Mouse (Mus musculus) forebrain, embryonic 13.5 days (tissue): ENCODE measurements around the gene Samsn1. TPM values are rescaled to one million over a fixed set of nuclear protein-coding genes. Genes with fewer than 3 reads are reported as not detected.

ENCODE experiments used
- ATAC-seq: fragments of 200-750 bp; cut with Nextera tagmentation; 2 replicates; pipeline ENCODE4 v1.8.0; 2017
- H3K27ac ChIP-seq: fragments of 300-500 bp; sonication (generic); 2 replicates; pipeline ENCODE4 v1.5.1; 2015; ENCODE audit warnings: inconsistent platforms, mild to moderate bottlenecking, moderate library complexity
- H3K27me3 ChIP-seq: fragments of 300-500 bp; sonication (generic); 2 replicates; pipeline ENCODE4 v1.6.1; 2015; ENCODE audit warnings: mild to moderate bottlenecking, inconsistent platforms
- H3K36me3 ChIP-seq: fragments of 300-500 bp; sonication (generic); 2 replicates; pipeline ENCODE4 v1.6.1; 2015; ENCODE audit warnings: mild to moderate bottlenecking, inconsistent platforms; ENCODE audit not compliant: poor library complexity, severe bottlenecking
- H3K4me1 ChIP-seq: fragments of 300-500 bp; sonication (generic); 2 replicates; pipeline ENCODE4 v1.6.1; 2015; ENCODE audit warnings: inconsistent platforms
- H3K4me2 ChIP-seq: fragments of 300-500 bp; sonication (generic); 2 replicates; pipeline ENCODE4 v1.6.1; 2015; ENCODE audit warnings: inconsistent platforms, mild to moderate bottlenecking, moderate library complexity
- H3K4me3 ChIP-seq: fragments of 300-500 bp; sonication (generic); 2 replicates; pipeline ENCODE4 v1.5.1; 2015; ENCODE audit warnings: mild to moderate bottlenecking, inconsistent platforms
- H3K9ac ChIP-seq: fragments of 300-500 bp; sonication (generic); 2 replicates; pipeline ENCODE4 v1.6.1; 2015; ENCODE audit warnings: mild to moderate bottlenecking, inconsistent platforms
- H3K9me3 ChIP-seq: fragments of 300-500 bp; sonication (generic); replicated peaks from 2 replicates; pipeline ENCODE4 v1.6.1; 2016; ENCODE audit warnings: inconsistent platforms
- WGBS: fragments of 180-500 bp; shearing (Covaris S2); methylation state at CpG from one replicate; pipeline ENCODE4 v1.1.7; 2015; 5-methylcytosine and 5-hydroxymethylcytosine counted together
- polyA plus RNA-seq: library from polyadenylated mRNA; unstranded; fragments of >200 nt; fragmentation: Nextera tagmentation; extraction: Ambion mirVana; gene quantifications from 2 replicates; pipeline ENCODE4 v1.2.1, GENCODE M21; 2015

Samsn1 gene
- polyA plus RNA-seq, 1 experiment from 2014 or later = 1.3 TPM

- 0 out of 2 replicates have a peak, but pooled peaks have one; percentile 16 for ATAC-seq
- Histone ChIP-seq H3K27me3 (no peaks in the 10 kb centered on the region), H3K4me1 (peaks cover 4% of the 10 kb centered on the region; the same call in 1 of the 2 replicates), H3K36me3 (no peaks in the 10 kb centered on the region), H3K9me3 (no peaks in the 10 kb centered on the region), H3K9ac (no peak overlapping the region), H3K4me3 (no peak overlapping the region), H3K27ac (no peak overlapping the region), H3K4me2 (no peak overlapping the region)
- WGBS = 85% methylated on average over 9 of the region's 9 CpGs
Measured at GRCm38 (mm10) chr16:76000127-76000526, 22.0 kb downstream of the Samsn1 start.

- no peaks in the 10 kb centered on the region for H3K9me3 ChIP-seq
- WGBS = 82% methylated on average over 1 of the region's 1 CpGs
- ATAC-seq = no peak
- no peaks in the 10 kb centered on the region for H3K36me3 ChIP-seq
- no peaks in the 10 kb centered on the region for H3K27me3 ChIP-seq
- no peaks in the 10 kb centered on the region for H3K4me1 ChIP-seq
- no peak overlapping the region for H3K9ac ChIP-seq
- H3K4me3 ChIP-seq = no peak overlapping the region
- H3K27ac ChIP-seq = no peak overlapping the region
- no peak overlapping the region for H3K4me2 ChIP-seq
Measured at GRCm38 (mm10) chr16:75990173-75990572, 31.9 kb downstream of the Samsn1 start.

GRCm38 (mm10) chr16:75983831-75984230, 38.2 kb downstream of the Samsn1 start:
- Histone ChIP-seq H3K4me2 (no peak overlapping the region), H3K27me3 (no peaks in the 10 kb centered on the region), H3K36me3 (no peaks in the 10 kb centered on the region), H3K9me3 (0 out of 2 replicates have a peak, but pooled peaks cover 11% of the 10 kb centered on the region), H3K4me3 (no peak overlapping the region), H3K4me1 (no peaks in the 10 kb centered on the region), H3K9ac (no peak overlapping the region), H3K27ac (no peak overlapping the region)
- WGBS = 100% methylated on average over 1 of the region's 1 CpGs
- ATAC-seq = no peak

- no peak for ATAC-seq
- H3K4me2 ChIP-seq = no peak overlapping the region
Measured at GRCm38 (mm10) chr16:75979381-75979780, 42.7 kb downstream of the Samsn1 start.

GRCm38 (mm10) chr16:75977798-75978197, 44.3 kb downstream of the Samsn1 start:
- no peaks in the 10 kb centered on the region for H3K9me3 ChIP-seq
- no peak overlapping the region for H3K9ac ChIP-seq
- ATAC-seq = 0 out of 2 replicates have a peak, but pooled peaks have one; percentile 16
- H3K36me3 ChIP-seq = no peaks in the 10 kb centered on the region
- no peaks in the 10 kb centered on the region for H3K27me3 ChIP-seq
- H3K4me3 ChIP-seq = no peak overlapping the region
- no peak overlapping the region for H3K4me2 ChIP-seq
- WGBS = 89% methylated on average over 5 of the region's 5 CpGs
- H3K4me1 ChIP-seq = no peaks in the 10 kb centered on the region
- H3K27ac ChIP-seq = no peak overlapping the region

More at GRCm38 (mm10) chr16:75979381-75979780, 42.7 kb downstream of the Samsn1 start:
- Histone ChIP-seq H3K27ac (no peak overlapping the region), H3K9me3 (0 out of 2 replicates have a peak, but pooled peaks cover 5% of the 10 kb centered on the region), H3K9ac (no peak overlapping the region), H3K36me3 (no peaks in the 10 kb centered on the region), H3K27me3 (no peaks in the 10 kb centered on the region), H3K4me1 (no peaks in the 10 kb centered on the region), H3K4me3 (no peak overlapping the region)

GRCm38 (mm10) chr16:75975682-75976332, 46.3 kb downstream of the Samsn1 start:
- WGBS = 78% methylated on average over 11 of the region's 11 CpGs
- ATAC-seq = no peak
- no peaks in the 10 kb centered on the region for H3K27me3 ChIP-seq

GRCm38 (mm10) chr16:75970266-75970998, 51.6 kb downstream of the Samsn1 start:
- WGBS = 42% methylated on average over 6 of the region's 6 CpGs
- peak; percentile 83; the same call in 1 of the 2 replicates for ATAC-seq

More at GRCm38 (mm10) chr16:75975682-75976332, 46.3 kb downstream of the Samsn1 start:
- H3K4me3 ChIP-seq = no peak overlapping the region
- no peaks in the 10 kb centered on the region for H3K4me1 ChIP-seq
- H3K9me3 ChIP-seq = no peaks in the 10 kb centered on the region
- no peak overlapping the region for H3K27ac ChIP-seq
- H3K9ac ChIP-seq = no peak overlapping the region
- no peak overlapping the region for H3K4me2 ChIP-seq
- H3K36me3 ChIP-seq = no peaks in the 10 kb centered on the region

GRCm38 (mm10) chr16:75962021-75962420, 60.1 kb downstream of the Samsn1 start:
- WGBS = 81% methylated on average over 8 of the region's 8 CpGs
- Histone ChIP-seq H3K4me3 (no peak overlapping the region), H3K9me3 (no peaks in the 10 kb centered on the region), H3K36me3 (no peaks in the 10 kb centered on the region), H3K27me3 (no peaks in the 10 kb centered on the region), H3K4me2 (no peak overlapping the region), H3K27ac (no peak overlapping the region), H3K4me1 (no peaks in the 10 kb centered on the region), H3K9ac (no peak overlapping the region)
- ATAC-seq = no peak

More at GRCm38 (mm10) chr16:75970266-75970998, 51.6 kb downstream of the Samsn1 start:
- H3K27me3 ChIP-seq = no peaks in the 10 kb centered on the region
- 0 out of 2 replicates have a peak, but pooled peaks cover 7% of the 10 kb centered on the region for H3K4me1 ChIP-seq
- H3K27ac ChIP-seq = no peak overlapping the region
- no peaks in the 10 kb centered on the region for H3K36me3 ChIP-seq
- H3K4me2 ChIP-seq = no peak overlapping the region
- H3K9me3 ChIP-seq = no peaks in the 10 kb centered on the region
- no peak overlapping the region for H3K9ac ChIP-seq
- H3K4me3 ChIP-seq = no peak overlapping the region

GRCm38 (mm10) chr16:75961487-75961886, 60.6 kb downstream of the Samsn1 start:
- Histone ChIP-seq H3K9me3 (no peaks in the 10 kb centered on the region), H3K9ac (no peak overlapping the region), H3K4me2 (no peak overlapping the region), H3K4me3 (no peak overlapping the region), H3K4me1 (no peaks in the 10 kb centered on the region), H3K36me3 (no peaks in the 10 kb centered on the region), H3K27ac (no peak overlapping the region), H3K27me3 (no peaks in the 10 kb centered on the region)
- 77% methylated on average over 5 of the region's 5 CpGs for WGBS
- ATAC-seq = no peak

- no peak overlapping the region for H3K27ac ChIP-seq
- no peaks in the 10 kb centered on the region for H3K9me3 ChIP-seq
- no peak overlapping the region for H3K4me3 ChIP-seq
- H3K4me2 ChIP-seq = no peak overlapping the region
- H3K36me3 ChIP-seq = no peaks in the 10 kb centered on the region
- H3K4me1 ChIP-seq = no peaks in the 10 kb centered on the region
- H3K27me3 ChIP-seq = no peaks in the 10 kb centered on the region
- no peak for ATAC-seq
- 92% methylated on average over 7 of the region's 7 CpGs for WGBS
- no peak overlapping the region for H3K9ac ChIP-seq
Measured at GRCm38 (mm10) chr16:75961036-75961435, 61.0 kb downstream of the Samsn1 start.

GRCm38 (mm10) chr16:75933357-75933756, 88.7 kb downstream of the Samsn1 start:
- H3K4me2 ChIP-seq = no peak overlapping the region
- no peak for ATAC-seq
- no peaks in the 10 kb centered on the region for H3K27me3 ChIP-seq
- H3K36me3 ChIP-seq = no peaks in the 10 kb centered on the region
- no peaks in the 10 kb centered on the region for H3K9me3 ChIP-seq
- no peaks in the 10 kb centered on the region for H3K4me1 ChIP-seq
- H3K4me3 ChIP-seq = no peak overlapping the region
- no peak overlapping the region for H3K27ac ChIP-seq
- H3K9ac ChIP-seq = no peak overlapping the region

GRCm38 (mm10) chr16:75930222-75930553, 91.9 kb downstream of the Samsn1 start:
- no peak overlapping the region for H3K4me2 ChIP-seq
- no peak overlapping the region for H3K9ac ChIP-seq
- no peak overlapping the region for H3K27ac ChIP-seq
- 85% methylated on average over 4 of the region's 4 CpGs for WGBS
- H3K27me3 ChIP-seq = no peaks in the 10 kb centered on the region
- H3K36me3 ChIP-seq = no peaks in the 10 kb centered on the region
- H3K4me1 ChIP-seq = no peaks in the 10 kb centered on the region
- no peak overlapping the region for H3K4me3 ChIP-seq
- ATAC-seq = no peak
- H3K9me3 ChIP-seq = no peaks in the 10 kb centered on the region
